Mouse (Mus musculus): ENCODE measurements around the gene Erp27. TPM values are rescaled to one million over a fixed set of nuclear protein-coding genes. Genes with fewer than 3 reads are reported as not detected.

The Erp27 gene
- polyA plus RNA-seq, 1 experiment from 2014 or later: not detected

GRCm38 (mm10) chr6:136868921-136869320 lies 53.1 kb downstream of the Erp27 start:
- Histone ChIP-seq H3K36me3 (no peaks in the 10 kb centered on the region), H3K4me1 (no peaks in the 10 kb centered on the region), H3K27ac (replicated peaks) (no peak overlapping the region), H3K9me3 (replicated peaks) (no peaks in the 10 kb centered on the region), H3K4me3 (no peak overlapping the region), H3K27me3 (ENCODE audit: low read depth, poor library complexity, severe bottlenecking) (no peaks in the 10 kb centered on the region)
- DNase-seq (ENCODE audit: low spot score): no peak
- WGBS: 85% methylated on average over 5 of the region's 5 CpGs

DNA sequence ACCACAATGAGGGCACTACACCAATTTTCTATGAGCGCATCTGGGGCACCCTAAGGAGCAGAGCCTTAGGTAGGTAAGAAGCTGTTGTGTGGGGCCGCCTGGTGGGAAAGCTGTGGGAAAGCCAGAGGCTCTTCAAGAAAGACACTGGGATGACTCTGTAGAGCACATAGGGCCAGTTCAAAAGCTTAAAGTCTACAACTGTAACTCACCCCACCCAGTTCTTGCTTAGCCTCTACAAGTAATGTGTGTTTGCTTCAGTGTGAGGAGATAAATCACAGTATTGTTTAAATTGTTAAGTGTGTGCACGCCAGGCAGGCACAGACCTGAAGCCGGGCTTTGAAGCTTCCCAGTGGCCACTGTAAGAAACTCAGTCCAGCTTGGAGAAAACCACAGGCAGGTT lies 55.8 kb downstream of the Erp27 start:
- no peak for DNase-seq (ENCODE audit: low spot score)
- Histone ChIP-seq H3K4me1 (no peaks in the 10 kb centered on the region), H3K27me3 (ENCODE audit: low read depth, poor library complexity, severe bottlenecking) (no peaks in the 10 kb centered on the region), H3K4me3 (no peak overlapping the region), H3K36me3 (no peaks in the 10 kb centered on the region), H3K9me3 (replicated peaks) (no peaks in the 10 kb centered on the region), H3K27ac (replicated peaks) (no peak overlapping the region)
- WGBS: 78% methylated on average over 4 of the region's 4 CpGs

DNA sequence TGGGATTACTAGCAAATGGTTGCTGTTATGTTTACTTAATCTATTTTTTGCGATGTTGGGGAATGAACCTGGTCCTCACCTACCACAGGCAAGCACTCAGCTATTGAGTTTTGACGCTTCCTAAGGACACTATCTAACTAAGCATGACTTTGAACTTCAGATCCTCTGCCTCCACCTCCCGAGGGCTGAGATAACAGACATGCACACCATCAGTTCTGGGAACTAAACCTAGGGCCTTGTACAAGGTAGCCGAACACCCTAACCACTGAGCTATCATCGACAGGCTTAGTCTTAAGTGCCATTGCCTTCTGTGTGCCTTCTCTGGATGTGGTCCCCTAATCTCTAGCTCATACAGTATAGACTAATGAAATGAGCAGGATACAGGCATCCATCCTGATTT lies 56.6 kb downstream of the Erp27 start:
- no peak overlapping the region for H3K4me3 ChIP-seq
- H3K4me1 ChIP-seq: no peaks in the 10 kb centered on the region
- no peaks in the 10 kb centered on the region for H3K9me3 ChIP-seq (replicated peaks)
- no peak for DNase-seq (ENCODE audit: low spot score)
- H3K27ac ChIP-seq (replicated peaks): no peak overlapping the region
- WGBS: 86% methylated on average over 5 of the region's 5 CpGs
- H3K36me3 ChIP-seq: no peaks in the 10 kb centered on the region
- no peaks in the 10 kb centered on the region for H3K27me3 ChIP-seq (ENCODE audit: low read depth, poor library complexity, severe bottlenecking)

GRCm38 (mm10) chr6:136861020-136861419 lies 61.0 kb downstream of the Erp27 start:
- DNase-seq (ENCODE audit: low spot score): no peak
- Histone ChIP-seq H3K9me3 (replicated peaks) (no peaks in the 10 kb centered on the region), H3K27me3 (ENCODE audit: low read depth, poor library complexity, severe bottlenecking) (no peaks in the 10 kb centered on the region), H3K27ac (replicated peaks) (no peak overlapping the region), H3K36me3 (no peaks in the 10 kb centered on the region), H3K4me1 (no peaks in the 10 kb centered on the region), H3K4me3 (no peak overlapping the region)
- WGBS: 57% methylated on average over 9 of the region's 9 CpGs

GRCm38 (mm10) chr6:136858420-136858819 lies 63.6 kb downstream of the Erp27 start:
- Histone ChIP-seq H3K4me1 (no peaks in the 10 kb centered on the region), H3K36me3 (no peaks in the 10 kb centered on the region), H3K4me3 (no peak overlapping the region), H3K27me3 (ENCODE audit: low read depth, poor library complexity, severe bottlenecking) (no peaks in the 10 kb centered on the region), H3K27ac (replicated peaks) (no peak overlapping the region), H3K9me3 (replicated peaks) (no peaks in the 10 kb centered on the region)
- 83% methylated on average over 8 of the region's 8 CpGs for WGBS
- DNase-seq (ENCODE audit: low spot score): no peak

GRCm38 (mm10) chr6:136857873-136858260 lies 64.1 kb downstream of the Erp27 start:
- 69% methylated on average over 11 of the region's 11 CpGs for WGBS
- H3K36me3 ChIP-seq: no peaks in the 10 kb centered on the region
- H3K4me3 ChIP-seq: no peak overlapping the region
- H3K4me1 ChIP-seq: peaks cover under 1% of the 10 kb centered on the region; the same call in 1 of the 2 replicates
- no peaks in the 10 kb centered on the region for H3K27me3 ChIP-seq (ENCODE audit: low read depth, poor library complexity, severe bottlenecking)
- peak overlapping the region; percentile 34; the same call in 1 of the 2 replicates for H3K27ac ChIP-seq (replicated peaks)
- no peak for DNase-seq (ENCODE audit: low spot score)
- H3K9me3 ChIP-seq (replicated peaks): no peaks in the 10 kb centered on the region

Other genes with a start within 250 kb of the Erp27 start
- gene Gucy2c, start 140.4 kb downstream of the Erp27 start, polyA plus RNA-seq (2016; fragmentation: Nextera tagmentation; extraction: Ambion mirVana): 0.10 TPM in 1 of 2 replicates, not detected in the other
- 0.52 and 0.53 TPM in 2 replicates for gene Hist4h4, start 117.8 kb downstream of the Erp27 start, polyA plus RNA-seq (2016; fragmentation: Nextera tagmentation; extraction: Ambion mirVana)
- 97.4 and 102 TPM in 2 replicates for gene H2afj, start 113.9 kb downstream of the Erp27 start, polyA plus RNA-seq (2016; fragmentation: Nextera tagmentation; extraction: Ambion mirVana)
- 1.4 and 3.5 TPM in 2 replicates for gene BC049715, start 94.6 kb downstream of the Erp27 start, polyA plus RNA-seq (2016; fragmentation: Nextera tagmentation; extraction: Ambion mirVana)
- 156 and 160 TPM in 2 replicates for gene Wbp11, start 93.9 kb downstream of the Erp27 start, polyA plus RNA-seq (2016; fragmentation: Nextera tagmentation; extraction: Ambion mirVana)
- gene Smco3, start 86.7 kb downstream of the Erp27 start, polyA plus RNA-seq (2016; fragmentation: Nextera tagmentation; extraction: Ambion mirVana): 0.24 TPM in 1 of 2 replicates, not detected in the other
- 1.3 and 1.4 TPM in 2 replicates for gene Art4, start 64.4 kb downstream of the Erp27 start, polyA plus RNA-seq (2016; fragmentation: Nextera tagmentation; extraction: Ambion mirVana)
- 1.1 and 1.5 TPM in 2 replicates for gene Mgp, start 46.4 kb downstream of the Erp27 start, polyA plus RNA-seq (2016; fragmentation: Nextera tagmentation; extraction: Ambion mirVana)
- not detected in 2 replicates for gene Pde6h, start 1.7 kb upstream of the Erp27 start, polyA plus RNA-seq (2016; fragmentation: Nextera tagmentation; extraction: Ambion mirVana)
- gene Arhgdib, start 19.7 kb upstream of the Erp27 start, polyA plus RNA-seq (2016; fragmentation: Nextera tagmentation; extraction: Ambion mirVana): 25.0 and 26.0 TPM in 2 replicates
- 0.39 and 0.83 TPM in 2 replicates for gene Rerg, start 248.3 kb upstream of the Erp27 start, polyA plus RNA-seq (2016; fragmentation: Nextera tagmentation; extraction: Ambion mirVana)

All from midbrain, embryonic 10.5 days (tissue).